Mouse (Mus musculus) hindbrain, postnatal 0 days (tissue): ENCODE data around the gene Ghr. TPM values are rescaled to one million over a fixed set of nuclear protein-coding genes. Genes with fewer than 3 reads are reported as not detected.
A peak's percentile ranks its signal among the peaks of the same experiment; 100 is the strongest.

Source experiments
- ATAC-seq: fragments of 200-750 bp; cut with Nextera tagmentation; 2 replicates; pipeline ENCODE4 v1.8.0; 2017; ENCODE audit warnings: mild to moderate bottlenecking, moderate TSS enrichment, moderate library complexity
- DNase-seq: peaks from one replicate; pipeline ENCODE4 v3.0.0-alpha.2; 2015; ENCODE audit warnings: low spot score
- H3K27ac ChIP-seq: fragments of 300-500 bp; sonication (generic); 2 replicates; pipeline ENCODE4 v1.5.1; 2014; ENCODE audit warnings: mild to moderate bottlenecking
- H3K27me3 ChIP-seq: fragments of 300-500 bp; sonication (generic); 2 replicates; pipeline ENCODE4 v1.6.1; 2014; ENCODE audit warnings: low read length, mixed read lengths; ENCODE audit not compliant: insufficient read depth
- H3K36me3 ChIP-seq: fragments of 300-500 bp; sonication (generic); 2 replicates; pipeline ENCODE4 v1.6.1; 2014; ENCODE audit warnings: low read length, mixed read lengths; ENCODE audit not compliant: insufficient read depth
- H3K4me1 ChIP-seq: fragments of 300-500 bp; sonication (generic); 2 replicates; pipeline ENCODE4 v1.6.1; 2014; ENCODE audit warnings: antibody characterized with exemption, low read length, mixed read lengths; ENCODE audit not compliant: insufficient read depth
- H3K4me2 ChIP-seq: fragments of 300-500 bp; sonication (generic); 2 replicates; pipeline ENCODE4 v1.6.1; 2014; ENCODE audit warnings: low read depth, mild to moderate bottlenecking, low read length, moderate library complexity, mixed read lengths
- H3K4me3 ChIP-seq: fragments of 300-500 bp; sonication (generic); 2 replicates; pipeline ENCODE4 v1.5.1; 2014; ENCODE audit warnings: low read length
- H3K9ac ChIP-seq: fragments of 300-500 bp; sonication (generic); replicated peaks from 2 replicates; pipeline ENCODE4 v1.6.1; 2014; ENCODE audit warnings: mild to moderate bottlenecking, low read length, moderate library complexity, mixed read lengths
- H3K9me3 ChIP-seq: fragments of 300-500 bp; sonication (generic); 2 replicates; pipeline ENCODE4 v1.6.1; 2016; ENCODE audit warnings: low read length, mixed read lengths
- CTCF ChIP-seq: IDR thresholded peaks from 2 replicates; pipeline ENCODE4 v1.5.1; 2016; ENCODE audit warnings: antibody characterized with exemption, control low read depth, low read depth
- WGBS: fragments of 180-500 bp; shearing (Covaris S2); extraction: QIAGEN DNeasy Blood & Tissue Kit; methylation state at CpG from one replicate; pipeline ENCODE4 v1.1.7; 2014; 5-methylcytosine and 5-hydroxymethylcytosine counted together
- polyA plus RNA-seq: library from polyadenylated mRNA; unstranded; fragments of >200 nt; fragmentation: Nextera tagmentation; extraction: Ambion mirVana; gene quantifications from 2 replicates; pipeline ENCODE4 v1.2.1, GENCODE M21; 2015
- total RNA-seq: library from RNA; depleted of rRNA; stranded (reverse); fragments of >200 nt; gene quantifications from 2 replicates; pipeline ENCODE4 v1.2.3, GENCODE M21; 2014

Gene Ghr
- total and polyA plus RNA-seq, 2 experiments from 2014 or later = 9.7 to 13.1 TPM

GRCm38 (mm10) chr15:3341806-3342582, 241.3 kb downstream of the Ghr start:
- Histone ChIP-seq H3K4me3 (no peak overlapping the region), H3K36me3 (0 out of 2 replicates have a peak, but pooled peaks cover 4% of the 10 kb centered on the region), H3K27me3 (no peaks in the 10 kb centered on the region), H3K9ac (no peak overlapping the region), H3K4me1 (peaks cover 5% of the 10 kb centered on the region; the same call in 1 of the 2 replicates), H3K27ac (no peak overlapping the region), H3K9me3 (no peaks in the 10 kb centered on the region), H3K4me2 (no peak overlapping the region)
- WGBS = 52% methylated on average over 4 of the region's 4 CpGs
- ATAC-seq (peak; percentile 66), DNase-seq (peak; percentile 50)
- no peak for TF ChIP-seq CTCF

GRCm38 (mm10) chr15:3339847-3340246, 243.4 kb downstream of the Ghr start:
- no peak overlapping the region for H3K4me3 ChIP-seq
- H3K4me1 ChIP-seq = peaks cover 5% of the 10 kb centered on the region; the same call in 1 of the 2 replicates
- H3K27me3 ChIP-seq = no peaks in the 10 kb centered on the region
- 77% methylated on average over 3 of the region's 3 CpGs for WGBS
- ATAC-seq (no peak), DNase-seq (no peak)
- H3K36me3 ChIP-seq = 0 out of 2 replicates have a peak, but pooled peaks cover 4% of the 10 kb centered on the region
- H3K27ac ChIP-seq = no peak overlapping the region
- H3K9ac ChIP-seq = no peak overlapping the region
- H3K9me3 ChIP-seq = no peaks in the 10 kb centered on the region
- H3K4me2 ChIP-seq = no peak overlapping the region
- TF ChIP-seq CTCF = no peak

- no peak overlapping the region for H3K4me3 ChIP-seq
- H3K4me1 ChIP-seq = no peaks in the 10 kb centered on the region
- H3K9ac ChIP-seq = no peak overlapping the region
- no peak overlapping the region for H3K4me2 ChIP-seq
- DNase-seq (no peak), ATAC-seq (no peak)
- TF ChIP-seq CTCF = no peak
- no peak overlapping the region for H3K27ac ChIP-seq
- 86% methylated on average over 4 of the region's 4 CpGs for WGBS
- H3K36me3 ChIP-seq = peaks cover 4% of the 10 kb centered on the region; the same call in 1 of the 2 replicates
- H3K27me3 ChIP-seq = no peaks in the 10 kb centered on the region
- H3K9me3 ChIP-seq = no peaks in the 10 kb centered on the region
These were observed 250.8 kb downstream of the Ghr start for GRCm38 (mm10) chr15:3332517-3332916.

- no peak overlapping the region for H3K4me3 ChIP-seq
- no peak overlapping the region for H3K4me2 ChIP-seq
- H3K27ac ChIP-seq = no peak overlapping the region
- 59% methylated on average over 2 of the region's 2 CpGs for WGBS
- DNase-seq (no peak), ATAC-seq (no peak)
- no peaks in the 10 kb centered on the region for H3K27me3 ChIP-seq
- H3K4me1 ChIP-seq = no peaks in the 10 kb centered on the region
- H3K36me3 ChIP-seq = no peaks in the 10 kb centered on the region; the same call in 1 of the 2 replicates
- no peak overlapping the region for H3K9ac ChIP-seq
- no peaks in the 10 kb centered on the region for H3K9me3 ChIP-seq
- TF ChIP-seq CTCF = no peak
These were observed 251.5 kb downstream of the Ghr start for GRCm38 (mm10) chr15:3331813-3332212.

GRCm38 (mm10) chr15:3330291-3330690, 253.0 kb downstream of the Ghr start:
- Histone ChIP-seq H3K9ac (no peak overlapping the region), H3K27ac (no peak overlapping the region), H3K4me2 (no peak overlapping the region), H3K4me1 (no peaks in the 10 kb centered on the region), H3K4me3 (no peak overlapping the region), H3K27me3 (no peaks in the 10 kb centered on the region), H3K36me3 (no peaks in the 10 kb centered on the region; the same call in 1 of the 2 replicates), H3K9me3 (no peaks in the 10 kb centered on the region)
- no peak for ATAC-seq
- no peak for TF ChIP-seq CTCF
- DNase-seq = no peak
- WGBS = 74% methylated on average over 1 of the region's 1 CpGs

GRCm38 (mm10) chr15:3323041-3323440, 260.3 kb downstream of the Ghr start:
- Histone ChIP-seq H3K4me1 (no peaks in the 10 kb centered on the region), H3K9ac (no peak overlapping the region), H3K4me2 (no peak overlapping the region), H3K36me3 (no peaks in the 10 kb centered on the region), H3K27ac (no peak overlapping the region), H3K27me3 (no peaks in the 10 kb centered on the region), H3K9me3 (no peaks in the 10 kb centered on the region), H3K4me3 (no peak overlapping the region)
- DNase-seq (no peak), ATAC-seq (no peak)
- no peak for TF ChIP-seq CTCF

GRCm38 (mm10) chr15:3319929-3320328, 263.4 kb downstream of the Ghr start:
- H3K27ac ChIP-seq = no peak overlapping the region
- 85% methylated on average over 9 of the region's 9 CpGs for WGBS
- no peak for TF ChIP-seq CTCF
- no peak for DNase-seq
- H3K4me1 ChIP-seq = no peaks in the 10 kb centered on the region
- ATAC-seq = no peak
- H3K27me3 ChIP-seq = no peaks in the 10 kb centered on the region
- H3K4me3 ChIP-seq = no peak overlapping the region
- no peaks in the 10 kb centered on the region for H3K36me3 ChIP-seq
- no peak overlapping the region for H3K4me2 ChIP-seq
- H3K9me3 ChIP-seq = no peaks in the 10 kb centered on the region
- no peak overlapping the region for H3K9ac ChIP-seq
